Mouse (Mus musculus) skeletal muscle tissue, adult 2 months (tissue): ENCODE results near the gene Cyfip1.
A peak's percentile ranks its signal among the peaks of the same experiment; 100 is the strongest.

ENCODE experiments used
- DNase-seq: peaks from one replicate; pipeline ENCODE4 v3.0.0-alpha.2; 2012; ENCODE audit warnings: low read depth, low spot score

The Cyfip1 gene

DNA sequence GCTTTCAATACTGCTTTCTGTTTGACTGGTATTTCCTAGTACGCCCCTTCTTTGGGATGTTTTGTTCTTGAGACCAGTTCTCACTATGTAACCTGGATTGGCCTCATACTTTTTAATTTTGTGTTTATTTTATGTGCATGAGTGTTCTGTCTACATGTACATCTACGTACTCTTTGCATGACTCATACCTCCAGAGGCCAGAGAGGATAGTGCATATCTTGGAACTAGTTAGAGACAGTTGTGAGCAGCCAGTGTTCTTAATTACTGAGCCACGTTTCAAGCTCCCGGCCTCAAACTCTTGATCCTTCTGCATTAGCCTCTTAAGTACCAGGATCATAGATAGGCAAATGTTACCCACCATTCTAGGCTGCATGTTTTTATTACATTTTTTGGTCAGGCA lies 96.8 kb downstream of the Cyfip1 start:
- DNase-seq = no peak

DNA sequence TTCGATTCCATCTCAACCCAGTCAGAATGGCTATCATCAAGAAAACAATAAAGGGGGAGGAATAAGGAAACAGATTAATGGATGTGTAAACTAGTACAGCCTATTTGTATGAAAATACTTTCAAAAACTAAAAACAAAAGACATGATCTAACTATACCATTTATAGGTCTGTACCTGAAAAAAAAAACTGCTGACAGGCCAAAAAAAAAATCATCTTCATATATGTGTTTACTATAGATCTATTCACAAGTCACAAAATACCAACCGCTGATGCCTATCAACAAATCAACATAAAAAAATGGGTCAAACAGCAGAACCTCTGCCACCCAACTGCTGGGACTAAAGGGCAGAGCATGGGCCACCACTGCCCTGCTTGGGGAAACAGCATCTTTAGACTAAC lies 114.5 kb downstream of the Cyfip1 start:
- DNase-seq = no peak

DNA sequence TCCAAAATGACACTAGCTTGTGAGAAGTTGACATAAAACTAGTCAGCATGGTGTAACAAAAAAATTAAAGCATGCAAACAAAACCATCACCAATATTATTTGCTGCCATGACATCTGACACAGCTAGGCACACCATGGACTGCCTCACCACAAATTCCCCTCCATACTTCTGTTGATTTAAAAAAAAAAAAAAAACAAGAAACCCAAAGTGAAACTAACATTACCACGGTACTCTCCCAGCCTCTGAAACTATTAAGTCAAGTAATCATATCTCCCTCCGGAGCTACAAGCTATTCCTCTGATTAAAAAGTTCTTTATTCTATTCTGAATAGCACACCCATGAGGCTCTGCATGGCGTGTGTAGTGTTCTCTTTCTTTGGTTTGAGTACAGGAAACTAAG lies 115.6 kb downstream of the Cyfip1 start:
- DNase-seq = no peak

DNA sequence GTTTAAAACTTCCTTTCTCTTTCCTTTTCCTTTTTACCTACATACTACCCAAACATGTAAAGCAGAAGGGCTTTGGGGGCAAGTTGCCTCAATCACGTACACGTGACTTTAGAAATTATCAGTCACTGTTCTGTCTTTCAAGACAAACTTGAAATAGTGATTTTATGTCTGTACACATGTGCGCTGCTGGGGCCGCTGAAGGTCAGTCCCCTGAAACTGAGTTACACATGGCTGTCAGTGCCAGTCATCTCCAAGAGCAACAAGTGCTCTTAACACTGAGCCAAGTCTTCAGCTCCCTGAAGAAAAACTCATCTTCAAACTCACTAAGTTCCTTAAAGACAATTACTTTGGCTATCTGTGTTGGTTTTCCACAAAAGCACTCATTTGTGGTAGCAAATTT lies 116.4 kb downstream of the Cyfip1 start:
- DNase-seq = no peak

DNA sequence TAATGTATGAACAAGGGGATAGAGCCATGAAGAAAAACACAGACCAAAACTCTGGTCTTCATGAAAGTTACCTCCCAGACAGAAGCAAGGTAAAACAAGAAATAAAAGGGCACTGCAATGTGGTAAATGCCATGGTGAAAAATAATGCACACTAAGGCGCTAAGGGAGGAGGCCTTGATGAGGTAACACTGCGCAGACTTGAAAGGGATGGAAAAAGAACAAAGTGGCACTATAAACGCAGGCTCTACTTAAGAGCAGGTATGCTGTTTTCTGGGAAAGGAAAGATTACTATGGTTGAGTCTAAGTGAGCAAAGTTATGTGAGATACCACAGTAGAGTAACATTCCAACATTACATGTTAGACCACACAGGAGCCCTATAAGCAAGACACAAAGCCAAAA lies 118.3 kb downstream of the Cyfip1 start:
- no peak for DNase-seq

DNA sequence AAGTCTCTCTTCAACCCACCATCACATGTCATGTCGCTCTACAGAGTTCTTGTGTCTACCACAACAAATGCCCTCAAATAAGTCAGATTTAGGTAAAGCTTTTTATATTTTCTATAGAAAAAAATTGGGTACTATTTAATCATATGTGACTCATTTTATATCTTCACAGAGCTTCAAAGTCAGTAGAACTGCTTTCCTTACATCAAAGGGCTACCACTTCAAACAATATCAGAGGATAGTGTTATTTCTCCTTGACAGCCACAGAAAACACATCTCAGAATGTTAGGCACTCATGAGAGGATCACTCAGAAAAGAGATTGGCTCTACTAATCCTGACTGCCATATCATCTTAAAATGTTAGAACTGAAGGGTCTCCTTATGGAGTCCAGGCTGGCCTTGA lies 119.0 kb downstream of the Cyfip1 start:
- no peak for DNase-seq

DNA sequence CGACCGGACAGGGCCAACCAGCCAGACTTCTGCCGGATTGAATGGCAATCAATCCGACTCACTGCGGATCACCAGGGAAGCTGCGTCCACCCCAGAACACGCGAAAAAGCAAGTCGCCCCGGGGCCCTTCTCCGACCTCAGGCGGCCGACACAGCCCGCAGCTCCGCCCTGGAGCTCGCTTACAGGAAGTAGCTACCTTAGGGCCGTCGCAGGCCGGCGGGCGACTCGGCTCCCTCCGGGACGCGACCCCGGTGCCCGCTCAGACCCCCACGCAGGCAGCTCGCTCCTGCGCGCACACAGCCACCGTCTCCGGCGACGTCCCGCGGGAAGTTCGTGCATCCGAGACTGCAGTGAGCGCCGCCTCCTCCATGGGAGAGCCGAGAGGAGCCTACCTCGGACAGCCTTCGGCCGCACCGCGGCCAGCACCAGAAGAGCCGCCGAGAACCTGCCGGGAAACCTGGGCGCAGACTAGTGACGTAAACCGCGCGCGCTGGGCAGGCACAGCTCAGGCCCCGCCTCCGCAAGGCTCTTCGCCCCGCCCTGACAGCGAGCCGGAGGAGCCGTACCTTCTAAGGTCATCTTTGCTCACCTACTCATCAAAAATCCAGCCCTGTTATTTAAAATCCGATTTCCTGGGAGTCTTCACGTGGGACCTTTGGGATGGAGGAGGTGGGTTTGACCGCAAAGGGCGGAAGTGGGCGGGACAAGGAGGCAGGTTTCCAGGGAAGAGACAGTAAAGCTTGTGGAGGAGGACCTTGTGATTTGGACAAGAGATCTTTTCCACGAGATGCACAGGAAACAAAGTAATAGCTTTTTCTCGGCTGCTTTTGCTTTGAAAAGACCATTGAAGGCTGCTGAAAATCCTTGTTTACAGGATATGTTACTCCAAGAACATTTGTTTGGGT lies 120.7 kb downstream of the Cyfip1 start, which contains the start of gene Nipa2:
Nipa2 (minus strand) TSS at position 473 of the 905 bp plus-strand sequence.
- DNase-seq = peak; percentile 80

DNA sequence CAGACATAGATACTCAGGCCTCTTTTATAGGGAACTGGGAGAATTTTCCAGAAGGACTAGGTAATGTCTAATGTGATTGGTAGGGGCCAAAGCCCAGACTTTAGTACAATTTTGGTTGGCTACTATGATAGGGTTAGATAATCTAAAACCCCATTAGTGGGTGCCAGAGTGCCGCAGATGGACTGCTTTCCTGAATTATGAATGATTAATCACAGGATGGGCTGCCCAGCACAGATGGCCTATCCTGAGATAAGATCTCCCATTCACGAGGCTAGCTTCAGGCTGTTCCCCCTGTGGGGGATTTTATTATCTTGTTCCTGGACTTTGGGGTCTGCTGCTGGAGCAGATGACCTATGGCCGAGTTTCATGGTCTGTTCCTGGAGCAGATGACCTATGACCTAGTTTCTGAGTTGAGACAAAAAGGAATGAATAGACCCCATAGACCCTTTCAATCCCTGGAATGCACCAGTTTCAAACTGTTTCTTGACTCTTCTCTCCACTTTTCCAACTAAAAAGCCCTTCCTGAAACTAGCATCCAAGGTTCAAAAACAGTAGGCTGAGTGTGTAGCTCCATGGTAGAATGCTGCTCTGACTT lies 125.4 kb downstream of the Cyfip1 start:
- DNase-seq = no peak

DNA sequence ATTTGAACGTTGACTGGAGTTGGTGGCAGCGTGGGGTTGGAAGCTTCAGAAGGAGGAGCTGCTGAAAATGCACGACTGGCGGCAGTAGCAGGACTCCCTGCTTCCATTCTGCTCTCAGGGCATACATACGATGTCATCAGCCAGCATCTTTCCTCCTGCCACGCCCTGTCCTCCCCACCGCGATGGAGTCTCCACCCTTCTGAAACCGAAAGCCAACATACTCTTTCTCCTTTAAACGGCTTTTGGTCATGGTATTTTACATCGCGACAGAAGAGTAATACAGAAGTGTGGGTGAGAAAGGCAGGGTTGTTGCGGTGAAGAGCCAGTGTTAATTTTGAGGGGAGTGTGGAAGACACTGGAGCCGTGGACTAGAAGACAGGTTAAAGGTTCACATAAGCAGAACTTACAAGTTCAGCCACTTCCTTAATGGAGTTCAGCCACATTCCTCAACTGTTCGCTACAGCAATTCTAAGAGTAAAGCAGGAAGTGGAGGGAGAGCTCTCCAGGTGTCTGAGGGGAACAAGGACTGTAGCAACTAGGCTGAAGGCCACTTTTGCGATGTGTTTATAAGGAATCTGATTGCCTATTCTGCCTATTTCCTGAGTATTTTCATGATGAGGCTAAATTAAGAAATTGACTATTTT lies 126.8 kb downstream of the Cyfip1 start:
- no peak for DNase-seq

DNA sequence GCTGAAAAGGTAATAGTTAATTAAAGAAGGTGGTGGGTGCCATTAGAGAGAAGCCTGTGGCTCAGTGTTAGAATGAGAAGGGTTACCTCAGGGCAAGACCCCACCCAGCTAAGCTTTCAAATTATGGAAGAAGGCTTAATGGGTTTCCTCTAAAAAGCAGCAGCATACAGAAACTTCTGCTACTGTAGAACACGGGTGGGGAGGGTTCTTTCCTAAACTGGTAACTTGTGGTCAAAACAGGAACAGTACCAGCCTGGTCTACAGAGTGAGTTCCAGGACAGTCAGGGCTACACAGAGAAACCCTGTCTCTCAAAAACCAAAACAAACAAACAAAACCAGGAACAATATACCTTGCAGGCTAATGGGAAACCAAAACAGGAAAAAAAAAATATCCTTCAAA lies 127.9 kb downstream of the Cyfip1 start:
- no peak for DNase-seq

DNA sequence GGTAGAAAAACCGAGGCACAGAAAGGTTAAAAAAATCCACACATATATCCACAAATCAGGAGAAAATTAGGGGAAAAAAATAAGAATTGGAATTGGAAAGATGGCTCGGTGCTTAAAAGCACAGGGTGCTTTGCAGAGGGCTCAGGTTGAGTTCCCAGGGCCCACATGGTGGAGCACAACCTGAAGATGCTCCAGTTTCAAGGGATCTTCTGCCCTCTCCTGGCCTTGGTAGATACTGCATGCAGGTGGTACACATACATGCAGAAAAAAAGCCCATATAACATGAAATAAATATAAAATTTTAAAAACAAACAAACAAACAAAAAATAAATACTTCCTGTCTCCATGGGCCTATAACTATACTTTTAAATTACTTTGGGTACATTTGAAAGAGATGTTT lies 132.9 kb downstream of the Cyfip1 start:
- no peak for DNase-seq

DNA sequence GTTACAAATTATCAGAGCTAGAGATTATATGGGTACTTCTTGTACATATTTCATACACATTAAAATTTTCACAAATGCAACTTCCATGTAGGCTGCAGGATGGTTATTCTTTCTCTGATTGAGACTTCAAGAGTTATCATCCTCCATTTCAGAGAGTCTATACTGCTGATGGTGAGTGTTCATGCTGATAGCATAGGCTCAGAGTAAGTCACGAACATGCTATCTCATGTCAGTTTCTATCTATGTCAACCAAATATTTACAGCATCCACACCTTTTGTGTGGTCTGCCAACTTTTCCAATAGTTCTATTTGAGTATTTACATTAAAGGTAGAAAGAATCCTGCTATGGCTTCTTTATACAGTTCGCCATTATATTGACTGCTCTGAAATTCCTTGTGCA lies 140.0 kb downstream of the Cyfip1 start:
- DNase-seq = no peak
